Mouse (Mus musculus) forebrain, embryonic 16.5 days (tissue): Measurements from ENCODE around the gene Cers5. TPM values are rescaled to one million over a fixed set of nuclear protein-coding genes. Genes with fewer than 3 reads are reported as not detected.

Source experiments
- ATAC-seq: fragments of 200-750 bp; cut with Nextera tagmentation; 2 replicates; pipeline ENCODE4 v1.8.0; 2017; ENCODE audit warnings: mild to moderate bottlenecking, moderate library complexity
- H3K27ac ChIP-seq: fragments of 300-500 bp; sonication (generic); 2 replicates; pipeline ENCODE4 v1.5.1; 2014; ENCODE audit warnings: low read length, control low read depth
- H3K27me3 ChIP-seq: fragments of 300-500 bp; sonication (generic); replicated peaks from 2 replicates; pipeline ENCODE4 v1.6.1; 2014; ENCODE audit warnings: low read length; ENCODE audit not compliant: control insufficient read depth, insufficient read depth
- H3K36me3 ChIP-seq: fragments of 300-500 bp; sonication (generic); 2 replicates; pipeline ENCODE4 v1.6.1; 2014; ENCODE audit not compliant: control insufficient read depth, insufficient read depth
- H3K4me1 ChIP-seq: fragments of 300-500 bp; sonication (generic); replicated peaks from 2 replicates; pipeline ENCODE4 v1.6.1; 2014; ENCODE audit warnings: low read length; ENCODE audit not compliant: control insufficient read depth, insufficient read depth
- H3K4me2 ChIP-seq: fragments of 300-500 bp; sonication (generic); 2 replicates; pipeline ENCODE4 v1.6.1; 2014; ENCODE audit warnings: mild to moderate bottlenecking, low read length, control low read depth
- H3K4me3 ChIP-seq: fragments of 300-500 bp; sonication (generic); replicated peaks from 2 replicates; pipeline ENCODE4 v1.5.1; 2014; ENCODE audit warnings: mild to moderate bottlenecking, low read length, control low read depth
- H3K9ac ChIP-seq: fragments of 300-500 bp; sonication (generic); replicated peaks from 2 replicates; pipeline ENCODE4 v1.6.1; 2014; ENCODE audit warnings: low read depth, low read length, control low read depth
- H3K9me3 ChIP-seq: fragments of 300-500 bp; sonication (generic); 2 replicates; pipeline ENCODE4 v1.6.1; 2016; ENCODE audit warnings: low read length; ENCODE audit not compliant: control insufficient read depth
- WGBS: fragments of 180-500 bp; shearing (Covaris S2); extraction: QIAGEN DNeasy Blood & Tissue Kit; methylation state at CpG from one replicate; pipeline ENCODE4 v1.1.7; 2014; 5-methylcytosine and 5-hydroxymethylcytosine counted together
- polyA plus RNA-seq: library from polyadenylated mRNA; unstranded; fragments of >200 nt; fragmentation: Nextera tagmentation; extraction: Ambion mirVana; gene quantifications from 2 replicates; pipeline ENCODE4 v1.2.1, GENCODE M21; 2015

Gene Cers5
- polyA plus RNA-seq, 1 experiment from 2014 or later: 77.9 TPM

- no peaks in the 10 kb centered on the region for H3K27me3 ChIP-seq
- H3K36me3 ChIP-seq: peaks cover 4% of the 10 kb centered on the region; the same call in 1 of the 2 replicates
- peaks cover 19% of the 10 kb centered on the region for H3K4me1 ChIP-seq
- WGBS: 6% methylated on average over 21 of the region's 21 CpGs
- H3K27ac ChIP-seq: peak overlapping the region; percentile 92
- peak overlapping the region; percentile 54 for H3K9ac ChIP-seq
- no peaks in the 10 kb centered on the region for H3K9me3 ChIP-seq
- peak overlapping the region; percentile 20 for H3K4me3 ChIP-seq
- H3K4me2 ChIP-seq: peak overlapping the region; percentile 49
- peak; percentile 94 for ATAC-seq
Observed at GRCm38 (mm10) chr15:99807776-99808735, 35.4 kb upstream of the Cers5 start.

- no peaks in the 10 kb centered on the region for H3K27me3 ChIP-seq
- H3K9me3 ChIP-seq: no peaks in the 10 kb centered on the region
- H3K27ac ChIP-seq: no peak overlapping the region
- H3K4me3 ChIP-seq: no peak overlapping the region
- no peak overlapping the region for H3K4me2 ChIP-seq
- no peak overlapping the region for H3K9ac ChIP-seq
- peaks cover 4% of the 10 kb centered on the region; the same call in 1 of the 2 replicates for H3K36me3 ChIP-seq
- no peak for ATAC-seq
- WGBS: 13% methylated on average over 7 of the region's 7 CpGs
- H3K4me1 ChIP-seq: peaks cover 19% of the 10 kb centered on the region
Observed at GRCm38 (mm10) chr15:99806171-99806570, 33.5 kb upstream of the Cers5 start.

- 93% methylated on average over 4 of the region's 4 CpGs for WGBS
- Histone ChIP-seq H3K27me3 (no peaks in the 10 kb centered on the region), H3K9ac (no peak overlapping the region), H3K4me3 (no peak overlapping the region), H3K36me3 (peaks cover 4% of the 10 kb centered on the region; the same call in 1 of the 2 replicates), H3K4me2 (no peak overlapping the region), H3K27ac (no peak overlapping the region), H3K4me1 (peaks cover 19% of the 10 kb centered on the region), H3K9me3 (no peaks in the 10 kb centered on the region)
- no peak for ATAC-seq
Observed at GRCm38 (mm10) chr15:99805673-99806072, 33.0 kb upstream of the Cers5 start.

- Histone ChIP-seq H3K4me3 (no peak overlapping the region), H3K9ac (no peak overlapping the region), H3K27me3 (no peaks in the 10 kb centered on the region), H3K4me1 (peaks cover 12% of the 10 kb centered on the region), H3K36me3 (peaks cover 4% of the 10 kb centered on the region; the same call in 1 of the 2 replicates), H3K4me2 (no peak overlapping the region), H3K9me3 (no peaks in the 10 kb centered on the region), H3K27ac (no peak overlapping the region)
- ATAC-seq: no peak
- WGBS: 25% methylated on average over 6 of the region's 6 CpGs
Observed at GRCm38 (mm10) chr15:99803186-99803644, 30.5 kb upstream of the Cers5 start.

DNA sequence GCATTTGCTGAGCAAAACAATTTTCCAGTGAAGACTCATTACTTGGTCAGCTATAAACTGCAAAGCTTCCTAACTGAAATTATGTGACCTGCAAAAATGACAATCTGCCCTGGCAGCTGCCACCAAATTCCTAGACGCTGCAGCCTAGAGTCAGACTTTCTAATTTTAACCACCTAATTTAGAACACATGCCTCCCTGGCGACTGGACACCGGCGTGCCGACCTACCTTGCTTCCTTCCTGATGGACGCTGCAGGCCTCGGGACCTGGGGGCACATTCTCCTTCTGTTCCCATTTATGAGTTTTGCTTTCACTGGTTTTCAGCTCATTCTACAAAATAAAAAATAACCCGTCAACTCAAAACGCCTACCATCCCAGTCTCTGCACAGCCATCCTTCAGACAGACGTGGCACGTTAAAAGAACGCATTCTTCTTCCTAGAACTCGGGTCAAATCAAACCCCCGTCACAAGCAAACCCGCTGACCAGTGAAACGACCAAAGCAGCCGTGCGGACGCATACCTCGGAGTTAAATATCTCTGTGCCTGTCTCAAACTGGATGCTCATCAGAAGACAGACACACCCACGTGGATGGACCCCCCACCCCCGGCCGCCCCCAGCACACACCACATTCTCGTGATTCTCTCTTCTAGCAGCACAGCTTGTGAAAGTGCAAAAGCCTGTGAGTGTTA, 29.3 kb upstream of the Cers5 start:
- H3K4me3 ChIP-seq: no peak overlapping the region
- no peak overlapping the region for H3K9ac ChIP-seq
- no peaks in the 10 kb centered on the region for H3K9me3 ChIP-seq
- H3K27me3 ChIP-seq: no peaks in the 10 kb centered on the region
- no peak for ATAC-seq
- WGBS: 54% methylated on average over 24 of the region's 24 CpGs
- H3K27ac ChIP-seq: no peak overlapping the region
- H3K4me1 ChIP-seq: peaks cover 6% of the 10 kb centered on the region; the same call in 1 of the 2 replicates
- H3K36me3 ChIP-seq: peaks cover 4% of the 10 kb centered on the region; the same call in 1 of the 2 replicates
- no peak overlapping the region for H3K4me2 ChIP-seq

- no peaks in the 10 kb centered on the region for H3K9me3 ChIP-seq
- 85% methylated on average over 6 of the region's 6 CpGs for WGBS
- 0 out of 2 replicates have a peak, but pooled peaks cover 6% of the 10 kb centered on the region for H3K4me1 ChIP-seq
- no peak overlapping the region for H3K4me2 ChIP-seq
- no peaks in the 10 kb centered on the region; the same call in 1 of the 2 replicates for H3K36me3 ChIP-seq
- H3K4me3 ChIP-seq: no peak overlapping the region
- no peak overlapping the region for H3K27ac ChIP-seq
- H3K9ac ChIP-seq: no peak overlapping the region
- ATAC-seq: no peak
- no peaks in the 10 kb centered on the region for H3K27me3 ChIP-seq
Observed at GRCm38 (mm10) chr15:99799706-99800105, 27.0 kb upstream of the Cers5 start.

- H3K4me1 ChIP-seq: 0 out of 2 replicates have a peak, but pooled peaks cover 6% of the 10 kb centered on the region
- 50% methylated on average over 5 of the region's 5 CpGs for WGBS
- H3K9me3 ChIP-seq: no peaks in the 10 kb centered on the region
- H3K4me2 ChIP-seq: no peak overlapping the region
- no peaks in the 10 kb centered on the region; the same call in 1 of the 2 replicates for H3K36me3 ChIP-seq
- H3K9ac ChIP-seq: no peak overlapping the region
- no peak overlapping the region for H3K27ac ChIP-seq
- no peaks in the 10 kb centered on the region for H3K27me3 ChIP-seq
- no peak for ATAC-seq
- no peak overlapping the region for H3K4me3 ChIP-seq
Observed at GRCm38 (mm10) chr15:99797898-99798297, 25.2 kb upstream of the Cers5 start.

- Histone ChIP-seq H3K9ac (no peak overlapping the region), H3K27me3 (no peaks in the 10 kb centered on the region), H3K4me2 (no peak overlapping the region), H3K4me1 (0 out of 2 replicates have a peak, but pooled peaks cover 6% of the 10 kb centered on the region), H3K4me3 (no peak overlapping the region), H3K27ac (no peak overlapping the region), H3K36me3 (no peaks in the 10 kb centered on the region; the same call in 1 of the 2 replicates), H3K9me3 (no peaks in the 10 kb centered on the region)
- peak; percentile 50; the same call in 1 of the 2 replicates for ATAC-seq
- WGBS: 46% methylated on average over 9 of the region's 9 CpGs
Observed at GRCm38 (mm10) chr15:99796735-99797134, 24.1 kb upstream of the Cers5 start.

DNA sequence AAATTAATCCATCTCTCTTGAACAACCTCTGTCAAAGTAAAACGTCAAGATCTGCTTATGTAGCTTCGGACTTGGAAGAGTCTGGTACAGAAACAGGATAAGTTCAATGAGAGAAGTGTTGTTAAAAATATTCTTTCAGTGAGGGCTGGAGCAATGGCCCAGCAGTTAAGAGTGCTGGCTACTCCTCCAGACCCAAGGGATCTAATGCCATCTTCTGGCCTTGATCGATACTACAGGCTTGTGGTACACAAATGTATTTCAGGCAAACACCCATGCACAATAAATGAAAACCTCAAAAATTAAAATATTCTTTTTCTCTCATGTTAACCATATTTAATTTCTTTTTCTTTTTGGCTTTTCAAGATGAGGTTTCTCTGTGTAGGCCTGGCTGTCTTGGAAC, 23.4 kb upstream of the Cers5 start:
- Histone ChIP-seq H3K4me3 (no peak overlapping the region), H3K9me3 (no peaks in the 10 kb centered on the region), H3K27ac (no peak overlapping the region), H3K4me1 (0 out of 2 replicates have a peak, but pooled peaks cover 6% of the 10 kb centered on the region), H3K27me3 (no peaks in the 10 kb centered on the region), H3K36me3 (no peaks in the 10 kb centered on the region; the same call in 1 of the 2 replicates), H3K4me2 (no peak overlapping the region), H3K9ac (no peak overlapping the region)
- WGBS: 92% methylated on average over 3 of the region's 3 CpGs
- ATAC-seq: no peak
